Mouse (Mus musculus): ENCODE data around the gene Osbpl7.

Osbpl7 gene

GRCm38 (mm10) chr11:97040301-97041021, 10.0 kb upstream of the Osbpl7 start:
- DNase-seq (ENCODE audit: inconsistent ontology term): no peak

DNA sequence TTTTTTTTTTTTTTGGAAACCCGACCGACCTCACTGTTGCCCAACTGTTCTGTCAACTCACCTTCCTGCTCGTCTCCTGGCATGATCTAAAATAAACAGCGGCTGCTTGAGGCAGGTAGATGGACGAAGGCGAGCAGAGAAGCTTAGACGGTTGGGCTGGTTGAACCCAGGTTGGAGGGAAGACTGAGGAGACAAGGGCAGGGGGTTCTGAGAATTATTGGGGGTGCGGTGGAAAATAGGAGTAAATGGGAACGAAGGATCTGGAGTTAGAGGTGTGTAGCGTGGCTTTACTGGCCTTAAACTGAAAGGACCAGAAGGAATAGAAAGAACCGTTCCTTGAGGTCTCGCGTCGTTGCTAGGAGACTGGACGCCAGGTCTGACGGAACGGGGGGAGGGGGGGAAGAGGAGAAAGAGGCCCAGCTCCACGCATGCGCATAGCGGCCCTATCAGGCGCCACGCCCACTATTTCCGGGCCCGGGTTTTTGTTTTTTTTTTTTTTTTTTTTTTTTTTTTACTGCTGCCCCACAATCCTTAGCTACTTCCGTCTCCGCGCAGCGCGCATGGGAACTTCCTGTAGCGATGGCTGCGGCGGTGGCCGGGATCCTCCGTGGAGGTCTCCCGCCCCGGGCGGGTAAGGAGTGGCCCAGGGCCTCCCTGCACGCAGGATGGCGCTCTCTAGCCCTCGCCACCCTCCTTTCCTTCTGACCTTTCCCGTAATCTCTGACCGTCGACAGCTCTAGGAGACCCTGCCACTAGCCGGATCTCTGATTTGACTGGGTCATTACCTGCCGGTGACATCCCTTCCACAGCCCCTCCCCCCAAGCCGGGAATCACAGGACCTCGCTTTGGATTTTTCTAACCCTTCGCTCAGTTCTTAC, 9.2 kb upstream of the Osbpl7 start, which contains the start of the genes Lrrc46 and Mrpl10:
Lrrc46 (minus strand) TSS at position 386 of the 878 bp plus-strand sequence.
Mrpl10 (plus strand) TSS at position 539 of the 878 bp plus-strand sequence.
- peak; percentile 95 for DNase-seq (ENCODE audit: inconsistent ontology term)

- no peak for DNase-seq (ENCODE audit: inconsistent ontology term)
Measured at GRCm38 (mm10) chr11:97044902-97045301, 5.5 kb upstream of the Osbpl7 start.

- no peak for DNase-seq (ENCODE audit: inconsistent ontology term)
Measured at GRCm38 (mm10) chr11:97045861-97046260, 4.6 kb upstream of the Osbpl7 start.

DNA sequence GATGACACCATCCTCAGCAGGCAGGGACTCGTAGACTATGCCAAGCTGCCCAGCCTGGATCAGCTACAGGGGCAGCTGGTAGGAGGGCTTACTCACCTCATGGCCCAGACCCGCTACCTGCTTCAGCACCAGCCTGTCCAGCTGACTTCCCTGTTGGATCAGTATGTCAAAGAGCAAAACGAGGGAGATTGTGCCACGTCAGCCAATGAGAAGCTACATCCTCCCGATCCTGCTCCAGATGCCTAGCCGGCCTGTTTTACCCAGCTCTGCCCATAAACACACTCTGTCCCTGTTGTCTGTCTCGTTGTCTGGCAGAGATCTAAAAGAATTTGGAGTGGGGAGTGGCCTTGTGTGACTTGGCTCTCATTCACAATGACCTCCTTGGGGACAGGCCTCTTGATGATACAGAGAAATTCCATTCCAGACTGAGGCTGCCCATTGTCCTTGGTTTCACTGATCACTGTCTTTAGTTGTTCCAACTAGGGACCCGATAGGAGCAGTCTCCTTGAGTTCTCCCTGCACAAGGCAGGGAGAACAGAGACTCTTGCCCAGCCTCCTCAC, 2.3 kb upstream of the Osbpl7 start:
- peak; percentile 85 for DNase-seq (ENCODE audit: inconsistent ontology term)

- no peak for DNase-seq (ENCODE audit: inconsistent ontology term)
Measured at GRCm38 (mm10) chr11:97049492-97050085, 839 bp upstream of the Osbpl7 start.

GRCm38 (mm10) chr11:97050944-97051586, 637 bp downstream of the Osbpl7 start:
- DNase-seq (ENCODE audit: inconsistent ontology term): peak; percentile 46

DNA sequence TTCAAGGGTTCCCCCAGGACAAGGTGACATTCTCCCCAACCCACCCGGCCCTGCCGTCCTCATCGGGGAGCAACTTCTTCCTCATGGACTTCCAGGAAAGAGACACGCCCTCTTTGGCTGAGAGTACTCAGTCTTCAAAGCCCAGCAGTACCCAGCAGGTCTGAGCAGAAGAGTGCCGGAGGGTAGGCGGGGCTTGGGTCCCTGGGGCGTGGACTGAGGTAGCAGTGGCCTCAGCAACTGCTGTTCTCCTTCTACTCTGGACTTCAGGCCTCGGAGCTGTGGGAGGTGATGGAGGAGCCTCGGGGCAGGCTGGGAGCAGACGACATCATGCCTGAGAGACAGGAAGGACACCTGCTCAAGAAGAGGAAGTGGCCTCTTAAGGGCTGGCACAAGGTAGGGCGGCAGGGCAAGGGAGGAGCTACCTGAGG, 1.8 kb downstream of the Osbpl7 start:
- DNase-seq (ENCODE audit: inconsistent ontology term): no peak

DNA sequence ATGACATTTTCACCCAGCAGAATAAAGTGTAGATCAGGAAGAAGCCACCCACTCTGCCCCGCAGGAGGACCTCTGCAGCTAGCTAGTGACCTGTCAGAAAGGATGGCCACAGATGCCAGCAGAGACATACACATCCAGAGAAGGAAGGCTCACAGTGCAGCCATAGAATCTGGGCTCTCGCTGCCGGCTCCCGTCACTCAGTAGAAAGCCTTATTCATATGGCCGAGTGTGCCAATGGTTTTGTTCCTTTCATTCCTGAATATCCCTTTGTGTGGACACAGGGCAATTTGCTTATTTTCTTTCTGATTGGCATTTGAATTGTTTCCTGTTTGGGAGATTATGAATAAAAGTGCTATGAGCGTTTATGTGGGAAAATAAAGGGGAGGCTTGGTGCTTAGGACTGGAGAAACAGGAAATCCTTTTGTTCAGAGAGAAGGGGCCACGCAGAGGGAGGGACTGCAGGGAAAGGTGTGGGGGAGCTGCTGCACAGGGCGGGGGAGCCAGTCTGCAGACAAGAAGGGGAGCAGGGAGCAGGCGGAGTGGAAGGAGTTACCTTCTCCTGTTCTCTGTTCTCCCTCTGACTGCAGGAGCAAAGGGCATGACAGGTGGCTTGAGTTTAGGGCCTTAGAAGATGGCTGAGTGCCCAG, 13.0 kb downstream of the Osbpl7 start:
- DNase-seq (ENCODE audit: inconsistent ontology term): peak; percentile 43

GRCm38 (mm10) chr11:97063921-97064295, 13.5 kb downstream of the Osbpl7 start:
- DNase-seq (ENCODE audit: inconsistent ontology term): no peak

DNA sequence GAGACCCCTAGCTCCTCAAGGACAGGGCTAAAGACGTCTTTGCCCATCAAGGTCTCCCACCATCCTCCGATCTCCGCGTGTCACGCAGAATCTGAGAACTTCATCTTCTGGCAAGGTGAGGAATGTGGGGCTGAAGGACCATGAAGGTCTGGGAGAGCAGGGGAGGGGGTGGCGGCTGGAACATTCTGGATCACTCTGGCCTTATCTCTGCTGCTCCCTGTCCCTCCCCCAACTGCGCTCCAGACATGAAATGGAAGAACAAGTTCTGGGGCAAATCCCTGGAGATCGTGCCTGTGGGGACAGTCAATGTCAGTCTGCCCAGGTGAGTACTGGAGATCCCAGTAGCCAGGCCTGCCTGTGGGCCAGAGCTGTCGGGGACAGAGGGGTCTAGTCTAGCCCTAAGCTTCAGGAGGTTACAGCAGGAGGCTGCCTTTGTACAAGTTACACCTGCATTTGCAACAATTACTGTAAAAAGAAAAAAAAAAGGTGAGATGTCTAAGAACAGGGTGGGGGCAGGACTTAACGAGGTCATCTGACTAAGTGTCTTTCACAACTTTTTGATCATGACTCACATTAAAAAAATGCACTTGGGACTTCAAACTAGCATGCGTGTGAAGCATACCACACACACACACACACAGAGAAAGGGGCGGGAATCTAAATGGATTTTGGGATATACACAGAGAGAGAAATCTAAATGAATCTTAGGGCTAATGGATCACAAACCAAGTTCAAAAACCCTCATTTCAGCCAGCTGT, 15.3 kb downstream of the Osbpl7 start:
- DNase-seq (ENCODE audit: inconsistent ontology term): no peak

DNA sequence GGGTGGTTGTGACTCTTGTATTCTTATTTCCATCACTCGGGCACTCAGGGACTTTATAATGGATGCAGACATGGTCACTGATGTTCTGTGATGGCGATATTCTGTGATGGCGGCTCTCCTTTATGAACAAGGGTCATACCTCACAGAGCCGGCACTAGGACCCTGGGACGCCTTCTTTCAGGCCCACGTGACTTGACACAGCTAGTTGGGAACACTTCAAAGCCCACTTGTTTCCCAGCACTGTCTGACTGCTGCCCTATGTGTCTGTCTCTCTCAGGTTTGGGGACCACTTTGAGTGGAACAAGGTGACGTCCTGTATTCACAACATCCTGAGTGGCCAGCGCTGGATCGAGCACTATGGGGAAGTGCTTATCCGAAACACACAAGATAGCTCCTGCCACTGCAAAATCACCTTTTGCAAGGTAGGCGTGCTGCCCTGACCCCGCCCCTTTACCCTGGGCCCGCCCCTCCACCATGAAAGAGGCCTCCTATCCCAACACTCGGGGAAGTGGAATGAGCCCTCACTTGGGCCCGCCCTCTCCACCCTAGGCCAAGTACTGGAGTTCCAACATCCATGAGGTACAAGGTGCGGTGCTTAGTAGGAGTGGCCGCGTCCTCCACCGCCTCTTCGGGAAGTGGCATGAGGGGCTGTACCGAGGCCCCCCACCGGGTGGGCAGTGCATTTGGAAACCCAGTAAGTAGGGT, 16.4 kb downstream of the Osbpl7 start:
- DNase-seq (ENCODE audit: inconsistent ontology term): no peak

DNA sequence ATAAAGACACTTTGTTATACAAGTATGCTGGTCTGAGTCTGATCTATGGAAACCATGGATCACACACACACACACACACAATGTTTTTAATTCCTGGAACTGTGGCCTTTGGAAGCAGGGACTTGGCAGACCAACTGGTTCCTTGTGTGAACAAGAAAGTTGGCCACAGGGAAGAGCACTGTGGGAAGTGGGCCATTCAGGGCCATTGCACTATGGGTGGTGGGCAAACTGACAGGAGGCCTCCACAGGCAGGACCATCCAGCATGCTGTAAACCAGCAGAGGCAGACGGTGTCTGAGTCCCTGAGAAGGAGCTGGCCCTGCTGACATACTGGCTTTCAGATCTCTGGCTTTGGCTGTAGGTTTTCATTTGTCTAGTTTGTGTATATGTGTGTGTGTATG, 18.9 kb downstream of the Osbpl7 start:
- no peak for DNase-seq (ENCODE audit: inconsistent ontology term)

- no peak for DNase-seq (ENCODE audit: inconsistent ontology term)
Measured at GRCm38 (mm10) chr11:97069770-97070169, 19.3 kb downstream of the Osbpl7 start.

GRCm38 (mm10) chr11:97071129-97071528, 20.7 kb downstream of the Osbpl7 start:
- no peak for DNase-seq (ENCODE audit: inconsistent ontology term)

GRCm38 (mm10) chr11:97072533-97072932, 22.1 kb downstream of the Osbpl7 start:
- peak; percentile 79 for DNase-seq (ENCODE audit: inconsistent ontology term)

DNA sequence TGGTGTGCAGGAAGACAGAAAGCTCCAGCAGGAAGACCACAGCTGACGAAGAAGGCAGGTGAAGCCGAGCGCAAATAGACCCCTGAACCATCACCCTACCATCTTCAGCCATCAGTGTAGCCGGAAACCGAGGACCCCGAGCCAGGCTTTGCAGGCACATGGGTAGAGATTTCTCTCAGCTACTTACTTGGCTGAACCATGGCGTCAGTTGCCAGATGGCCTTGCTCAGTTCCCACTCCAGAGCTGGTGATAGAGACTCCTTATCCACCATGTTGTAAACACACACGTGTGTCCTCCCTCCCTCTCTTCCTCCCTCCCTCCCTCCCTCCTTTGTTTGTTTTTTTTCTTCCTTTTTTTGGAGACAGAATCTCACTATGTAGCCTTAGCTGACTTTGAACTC, 23.8 kb downstream of the Osbpl7 start:
- no peak for DNase-seq (ENCODE audit: inconsistent ontology term)

DNA sequence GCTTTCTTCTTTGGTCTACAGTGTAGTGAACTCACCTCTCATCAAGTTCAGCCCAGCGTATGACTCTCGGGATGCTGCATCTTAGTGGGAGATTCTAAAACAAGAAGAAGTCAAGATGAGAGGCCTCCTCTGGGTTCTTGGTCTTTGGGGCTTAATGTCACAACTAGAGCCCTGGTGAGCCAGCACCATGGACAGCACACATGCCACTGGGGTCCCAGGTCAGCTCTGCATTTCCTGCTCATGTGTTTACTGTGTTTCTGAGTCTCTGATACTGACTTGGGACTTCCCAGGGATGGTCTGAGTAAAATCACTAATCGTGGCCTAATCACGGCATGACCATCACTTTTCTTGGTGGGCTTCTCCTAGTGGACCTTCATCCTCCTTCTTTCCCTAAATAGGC, 28.3 kb downstream of the Osbpl7 start:
- DNase-seq (ENCODE audit: inconsistent ontology term): no peak

- no peak for DNase-seq (ENCODE audit: inconsistent ontology term)
Measured at GRCm38 (mm10) chr11:97080291-97080690, 29.9 kb downstream of the Osbpl7 start.

- no peak for DNase-seq (ENCODE audit: inconsistent ontology term)
Measured at GRCm38 (mm10) chr11:97082977-97083376, 32.5 kb downstream of the Osbpl7 start.
